Mouse (Mus musculus): ENCODE measurements around the gene Poln.

GRCm38 (mm10) chr5:34147554-34147953, 21.7 kb downstream of the Poln start:
- TF ChIP-seq GATA1 (IDR thresholded peaks at IDR 0.05; ENCODE audit: low read length) (no peak), TAL1 (IDR thresholded peaks at IDR 0.05; ENCODE audit: low read length) (no peak)
